Mouse (Mus musculus): ENCODE measurements around the gene Gm4881.
"Not testable (repeated sequence)": the region's sequence is repeated elsewhere in the genome, so short reads cannot be mapped to it uniquely, and the experiment has no call there.

Gm4881 gene

GRCm38 (mm10) chr7:24895749-24896148 is 48.5 kb downstream of the Gm4881 start:
- DNase-seq: not testable (repeated sequence)

GRCm38 (mm10) chr7:24892125-24892583 is 52.1 kb downstream of the Gm4881 start:
- DNase-seq: no peak

GRCm38 (mm10) chr7:24891241-24892124 is 52.8 kb downstream of the Gm4881 start:
- no peak for DNase-seq

GRCm38 (mm10) chr7:24890281-24891216 is 53.7 kb downstream of the Gm4881 start:
- DNase-seq: peak; percentile 81 to 84

- no peak for DNase-seq
These were observed 54.7 kb downstream of the Gm4881 start for GRCm38 (mm10) chr7:24889431-24890220.

- DNase-seq: no peak
These were observed 57.2 kb downstream of the Gm4881 start for GRCm38 (mm10) chr7:24887096-24887495.

- DNase-seq: peak in 1 of 2 experiments; percentile 36
These were observed 58.0 kb downstream of the Gm4881 start for GRCm38 (mm10) chr7:24886308-24886633.

GRCm38 (mm10) chr7:24885468-24886307 is 58.6 kb downstream of the Gm4881 start:
- no peak for DNase-seq

GRCm38 (mm10) chr7:24884693-24885291 is 59.5 kb downstream of the Gm4881 start:
- DNase-seq: no peak

- DNase-seq: peak; percentile 99
These were observed 60.2 kb downstream of the Gm4881 start, which contains the start of gene Rps19 for GRCm38 (mm10) chr7:24883896-24884692. Gene Rps19, plus strand, starts transcription at chr7:24884371.

GRCm38 (mm10) chr7:24882416-24883199 is 61.7 kb downstream of the Gm4881 start:
- DNase-seq: no peak

- no peak for DNase-seq
These were observed 64.7 kb downstream of the Gm4881 start for GRCm38 (mm10) chr7:24879620-24880019.

- no peak for DNase-seq
These were observed 66.7 kb downstream of the Gm4881 start for GRCm38 (mm10) chr7:24877588-24877987.
